Mouse (Mus musculus) neural tube, embryonic 13.5 days (tissue): ENCODE measurements around the gene Wasf1. TPM values are rescaled to one million over a fixed set of nuclear protein-coding genes. Genes with fewer than 3 reads are reported as not detected.

ENCODE experiments used
- ATAC-seq: fragments of 200-750 bp; cut with Nextera tagmentation; 2 replicates; pipeline ENCODE4 v1.8.0; 2017; ENCODE audit warnings: low read depth, mild to moderate bottlenecking, moderate TSS enrichment, moderate library complexity
- H3K27ac ChIP-seq: fragments of 300-500 bp; sonication (generic); replicated peaks from 2 replicates; pipeline ENCODE4 v1.5.1; 2015; ENCODE audit warnings: moderate library complexity, mild to moderate bottlenecking, inconsistent platforms
- H3K27me3 ChIP-seq: fragments of 300-500 bp; sonication (generic); 2 replicates; pipeline ENCODE4 v1.6.1; 2015; ENCODE audit warnings: mild to moderate bottlenecking, inconsistent platforms
- H3K36me3 ChIP-seq: fragments of 300-500 bp; sonication (generic); 2 replicates; pipeline ENCODE4 v1.6.1; 2015; ENCODE audit warnings: mild to moderate bottlenecking, inconsistent platforms
- H3K4me1 ChIP-seq: fragments of 300-500 bp; sonication (generic); replicated peaks from 2 replicates; pipeline ENCODE4 v1.6.1; 2015; ENCODE audit warnings: inconsistent platforms
- H3K4me2 ChIP-seq: fragments of 300-500 bp; sonication (generic); 2 replicates; pipeline ENCODE4 v1.6.1; 2015; ENCODE audit warnings: inconsistent platforms, mild to moderate bottlenecking, moderate library complexity
- H3K4me3 ChIP-seq: fragments of 300-500 bp; sonication (generic); 2 replicates; pipeline ENCODE4 v1.5.1; 2015; ENCODE audit warnings: mild to moderate bottlenecking, inconsistent platforms
- H3K9ac ChIP-seq: fragments of 300-500 bp; sonication (generic); 2 replicates; pipeline ENCODE4 v1.6.1; 2015; ENCODE audit warnings: moderate library complexity, mild to moderate bottlenecking, inconsistent platforms
- H3K9me3 ChIP-seq: fragments of 300-500 bp; sonication (generic); 2 replicates; pipeline ENCODE4 v1.6.1; 2016; ENCODE audit warnings: inconsistent platforms
- WGBS: fragments of 180-500 bp; shearing (Covaris S2); methylation state at CpG from one replicate; pipeline ENCODE4 v1.1.7; 2015; 5-methylcytosine and 5-hydroxymethylcytosine counted together
- polyA plus RNA-seq: library from polyadenylated mRNA; unstranded; fragments of >200 nt; fragmentation: Nextera tagmentation; extraction: Ambion mirVana; gene quantifications from 2 replicates; pipeline ENCODE4 v1.2.1, GENCODE M21; 2015

The Wasf1 gene
- polyA plus RNA-seq, 1 experiment from 2014 or later = 106 TPM

- no peaks in the 10 kb centered on the region for H3K36me3 ChIP-seq
- H3K4me1 ChIP-seq = peaks cover 22% of the 10 kb centered on the region
- no peaks in the 10 kb centered on the region for H3K9me3 ChIP-seq
- H3K9ac ChIP-seq = no peak overlapping the region
- no peaks in the 10 kb centered on the region for H3K27me3 ChIP-seq
- no peak overlapping the region for H3K4me2 ChIP-seq
- H3K4me3 ChIP-seq = no peak overlapping the region
- no peak overlapping the region for H3K27ac ChIP-seq
- no peak for ATAC-seq
- 68% methylated on average over 4 of the region's 4 CpGs for WGBS
These were observed 18.5 kb downstream of the Wasf1 start for GRCm38 (mm10) chr10:40901786-40902185.

- Histone ChIP-seq H3K4me1 (peaks cover 20% of the 10 kb centered on the region), H3K4me2 (no peak overlapping the region), H3K4me3 (no peak overlapping the region), H3K27me3 (no peaks in the 10 kb centered on the region), H3K36me3 (no peaks in the 10 kb centered on the region), H3K27ac (0 out of 2 replicates have a peak overlapping the region, but pooled peaks have one; percentile 19), H3K9me3 (no peaks in the 10 kb centered on the region), H3K9ac (no peak overlapping the region)
- no peak for ATAC-seq
- WGBS = 81% methylated on average over 1 of the region's 1 CpGs
These were observed 22.9 kb downstream of the Wasf1 start for GRCm38 (mm10) chr10:40906131-40906530.

- H3K36me3 ChIP-seq = no peaks in the 10 kb centered on the region
- no peaks in the 10 kb centered on the region for H3K27me3 ChIP-seq
- 56% methylated on average over 7 of the region's 7 CpGs for WGBS
- no peaks in the 10 kb centered on the region for H3K9me3 ChIP-seq
- no peak overlapping the region for H3K4me2 ChIP-seq
- H3K9ac ChIP-seq = no peak overlapping the region
- no peak overlapping the region for H3K27ac ChIP-seq
- ATAC-seq = peak; percentile 54; the same call in 1 of the 2 replicates
- peaks cover 18% of the 10 kb centered on the region for H3K4me1 ChIP-seq
- H3K4me3 ChIP-seq = no peak overlapping the region
These were observed 23.5 kb downstream of the Wasf1 start for GRCm38 (mm10) chr10:40906802-40907201.

- Histone ChIP-seq H3K9ac (no peak overlapping the region), H3K9me3 (no peaks in the 10 kb centered on the region), H3K4me2 (no peak overlapping the region), H3K36me3 (peaks cover 3% of the 10 kb centered on the region; the same call in 1 of the 2 replicates), H3K4me3 (no peak overlapping the region), H3K27ac (no peak overlapping the region), H3K27me3 (no peaks in the 10 kb centered on the region), H3K4me1 (peaks cover 9% of the 10 kb centered on the region)
- 58% methylated on average over 2 of the region's 2 CpGs for WGBS
- no peak for ATAC-seq
These were observed 25.3 kb downstream of the Wasf1 start for GRCm38 (mm10) chr10:40908580-40908979.

- no peak overlapping the region for H3K27ac ChIP-seq
- H3K27me3 ChIP-seq = no peaks in the 10 kb centered on the region
- no peak overlapping the region for H3K4me2 ChIP-seq
- no peak for ATAC-seq
- no peak overlapping the region for H3K4me3 ChIP-seq
- H3K4me1 ChIP-seq = peaks cover 9% of the 10 kb centered on the region
- peaks cover 3% of the 10 kb centered on the region; the same call in 1 of the 2 replicates for H3K36me3 ChIP-seq
- 55% methylated on average over 2 of the region's 2 CpGs for WGBS
- H3K9ac ChIP-seq = no peak overlapping the region
- H3K9me3 ChIP-seq = no peaks in the 10 kb centered on the region
These were observed 27.5 kb downstream of the Wasf1 start for GRCm38 (mm10) chr10:40910811-40911210.

- H3K9me3 ChIP-seq = no peaks in the 10 kb centered on the region
- peaks cover 15% of the 10 kb centered on the region for H3K4me1 ChIP-seq
- no peaks in the 10 kb centered on the region for H3K27me3 ChIP-seq
- peaks cover 3% of the 10 kb centered on the region; the same call in 1 of the 2 replicates for H3K36me3 ChIP-seq
- no peak overlapping the region for H3K4me2 ChIP-seq
- 88% methylated on average over 2 of the region's 2 CpGs for WGBS
- no peak for ATAC-seq
- H3K9ac ChIP-seq = no peak overlapping the region
- no peak overlapping the region for H3K27ac ChIP-seq
- no peak overlapping the region for H3K4me3 ChIP-seq
These were observed 32.0 kb downstream of the Wasf1 start for GRCm38 (mm10) chr10:40915240-40915639.

GRCm38 (mm10) chr10:40918669-40919440, 35.6 kb downstream of the Wasf1 start:
- H3K27me3 ChIP-seq = no peaks in the 10 kb centered on the region
- no peak for ATAC-seq

GRCm38 (mm10) chr10:40919464-40919863, 36.2 kb downstream of the Wasf1 start:
- Histone ChIP-seq H3K4me2 (no peak overlapping the region), H3K27me3 (no peaks in the 10 kb centered on the region), H3K4me1 (peaks cover 15% of the 10 kb centered on the region), H3K27ac (peak overlapping the region; percentile 7; the same call in 1 of the 2 replicates), H3K9me3 (no peaks in the 10 kb centered on the region), H3K4me3 (no peak overlapping the region), H3K36me3 (peaks cover 9% of the 10 kb centered on the region), H3K9ac (no peak overlapping the region)
- no peak for ATAC-seq
- 83% methylated on average over 6 of the region's 6 CpGs for WGBS

More at GRCm38 (mm10) chr10:40918669-40919440, 35.6 kb downstream of the Wasf1 start:
- Histone ChIP-seq H3K9me3 (no peaks in the 10 kb centered on the region), H3K36me3 (peaks cover 9% of the 10 kb centered on the region), H3K9ac (no peak overlapping the region), H3K4me3 (no peak overlapping the region), H3K4me2 (no peak overlapping the region), H3K4me1 (peaks cover 15% of the 10 kb centered on the region), H3K27ac (peak overlapping the region; percentile 7; the same call in 1 of the 2 replicates)
- 76% methylated on average over 8 of the region's 8 CpGs for WGBS

- Histone ChIP-seq H3K9me3 (no peaks in the 10 kb centered on the region), H3K4me1 (0 out of 2 replicates have a peak, but pooled peaks cover 5% of the 10 kb centered on the region), H3K9ac (no peak overlapping the region), H3K27ac (no peak overlapping the region), H3K4me2 (no peak overlapping the region), H3K36me3 (peaks cover 55% of the 10 kb centered on the region), H3K27me3 (no peaks in the 10 kb centered on the region), H3K4me3 (no peak overlapping the region)
- 94% methylated on average over 8 of the region's 8 CpGs for WGBS
- ATAC-seq = no peak
These were observed 49.7 kb downstream of the Wasf1 start for GRCm38 (mm10) chr10:40932995-40933394.

GRCm38 (mm10) chr10:40936160-40936726, 53.0 kb downstream of the Wasf1 start:
- no peaks in the 10 kb centered on the region for H3K9me3 ChIP-seq
- no peaks in the 10 kb centered on the region for H3K4me1 ChIP-seq
- H3K4me3 ChIP-seq = no peak overlapping the region
- H3K27me3 ChIP-seq = no peaks in the 10 kb centered on the region
- H3K36me3 ChIP-seq = peaks cover 72% of the 10 kb centered on the region
- 74% methylated on average over 13 of the region's 13 CpGs for WGBS
- no peak overlapping the region for H3K4me2 ChIP-seq
- H3K9ac ChIP-seq = no peak overlapping the region
- no peak overlapping the region for H3K27ac ChIP-seq
- peak; percentile 23; the same call in 1 of the 2 replicates for ATAC-seq

- H3K9ac ChIP-seq = no peak overlapping the region
- H3K4me3 ChIP-seq = no peak overlapping the region
- H3K4me2 ChIP-seq = no peak overlapping the region
- 95% methylated on average over 20 of the region's 20 CpGs for WGBS
- H3K36me3 ChIP-seq = peaks cover 66% of the 10 kb centered on the region
- peaks cover under 1% of the 10 kb centered on the region for H3K4me1 ChIP-seq
- no peaks in the 10 kb centered on the region for H3K27me3 ChIP-seq
- H3K9me3 ChIP-seq = no peaks in the 10 kb centered on the region
- no peak overlapping the region for H3K27ac ChIP-seq
- no peak for ATAC-seq
These were observed 54.3 kb downstream of the Wasf1 start for GRCm38 (mm10) chr10:40937569-40937968.

GRCm38 (mm10) chr10:40942688-40943087, 59.4 kb downstream of the Wasf1 start:
- no peak overlapping the region for H3K27ac ChIP-seq
- no peak for ATAC-seq
- 39% methylated on average over 4 of the region's 4 CpGs for WGBS

More at GRCm38 (mm10) chr10:40942688-40943087, 59.4 kb downstream of the Wasf1 start:
- Histone ChIP-seq H3K9ac (no peak overlapping the region), H3K4me2 (no peak overlapping the region), H3K9me3 (no peaks in the 10 kb centered on the region), H3K27me3 (no peaks in the 10 kb centered on the region), H3K4me1 (peaks cover 22% of the 10 kb centered on the region), H3K4me3 (no peak overlapping the region), H3K36me3 (peaks cover 42% of the 10 kb centered on the region)
